Mouse (Mus musculus) C2C12 (cell line): ENCODE results near the gene Lbx1.

ENCODE experiments used
- CTCF ChIP-seq: IDR thresholded peaks from one replicate; pipeline ENCODE4 v1.5.1; 2011; ENCODE audit not compliant: control insufficient read depth, insufficient read depth, insufficient read length
- FOSL1 ChIP-seq: IDR thresholded peaks from one replicate; pipeline ENCODE4 v1.8.0; 2011; ENCODE audit warnings: mild to moderate bottlenecking, low read length; ENCODE audit not compliant: poor library complexity, insufficient read depth, severe bottlenecking
- MAX ChIP-seq: IDR thresholded peaks from one replicate; pipeline ENCODE4 v1.6.1; 2011; ENCODE audit warnings: mild to moderate bottlenecking, control low read depth
- MYOD1 ChIP-seq: IDR thresholded peaks from one replicate; pipeline ENCODE4 v1.6.1; 2011; ENCODE audit warnings: low read depth; ENCODE audit not compliant: control insufficient read depth, insufficient read length
- USF1 ChIP-seq: IDR thresholded peaks from one replicate; pipeline ENCODE4 v1.6.1; 2011; ENCODE audit warnings: low read depth, mild to moderate bottlenecking, control low read depth, moderate library complexity

DNA sequence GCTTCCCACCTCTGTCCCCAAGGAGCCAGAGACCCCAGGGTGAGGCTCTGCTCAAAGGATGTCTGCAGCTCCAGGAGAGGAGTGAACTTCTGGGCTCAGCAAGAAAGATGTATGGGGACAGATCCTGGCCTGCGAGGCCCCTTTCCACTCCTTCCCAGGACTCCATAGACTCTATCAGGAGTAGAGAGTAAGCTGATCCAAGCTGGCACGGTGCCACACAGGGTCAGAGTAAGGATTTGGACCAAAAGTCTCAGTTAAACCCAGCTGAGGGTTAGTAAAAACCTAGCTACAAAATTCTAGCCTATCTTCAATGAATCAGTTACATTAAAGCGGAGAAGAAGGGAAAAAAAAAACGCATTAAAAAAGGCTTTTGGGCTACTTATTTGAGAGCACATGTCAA lies 40.6 kb upstream of the Lbx1 start:
- TF ChIP-seq USF1 = no peak
- no peak for TF ChIP-seq CTCF
- TF ChIP-seq FOSL1 = no peak
- no peak for TF ChIP-seq MAX
- no peak for TF ChIP-seq MYOD1
